Mouse (Mus musculus) kidney, adult 9 months (tissue): ENCODE data around the gene Prdm16.
A peak's percentile ranks its signal among the peaks of the same experiment; 100 is the strongest.

Source experiments
- DNase-seq: peaks from one replicate; pipeline ENCODE4 v3.0.0; 2022

Gene Prdm16

GRCm38 (mm10) chr4:154471447-154472101 lies 165.1 kb downstream of the Prdm16 start:
- no peak for DNase-seq

DNA sequence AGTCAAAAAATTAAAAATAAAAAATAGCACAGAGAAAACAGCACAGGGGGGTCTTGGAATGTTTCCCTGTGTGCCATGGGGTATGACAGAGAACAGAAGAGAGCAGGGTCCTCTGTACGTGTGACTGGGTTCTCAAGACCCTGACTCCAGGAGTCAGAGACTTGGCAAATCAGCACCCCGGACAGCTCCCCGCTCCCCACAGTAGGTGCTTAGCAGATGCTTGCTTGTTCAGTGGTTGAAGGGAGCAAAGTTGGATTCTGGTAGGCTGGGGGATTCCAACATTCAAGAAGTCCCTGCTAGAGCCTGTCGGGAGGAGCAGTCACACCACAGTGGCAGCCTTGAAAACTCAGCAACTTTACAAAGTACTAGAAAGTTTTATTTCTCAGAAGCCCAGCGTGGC lies 170.4 kb downstream of the Prdm16 start:
- DNase-seq, result no peak

- DNase-seq, result no peak
Measured at GRCm38 (mm10) chr4:154465123-154465522, 171.6 kb downstream of the Prdm16 start.

DNA sequence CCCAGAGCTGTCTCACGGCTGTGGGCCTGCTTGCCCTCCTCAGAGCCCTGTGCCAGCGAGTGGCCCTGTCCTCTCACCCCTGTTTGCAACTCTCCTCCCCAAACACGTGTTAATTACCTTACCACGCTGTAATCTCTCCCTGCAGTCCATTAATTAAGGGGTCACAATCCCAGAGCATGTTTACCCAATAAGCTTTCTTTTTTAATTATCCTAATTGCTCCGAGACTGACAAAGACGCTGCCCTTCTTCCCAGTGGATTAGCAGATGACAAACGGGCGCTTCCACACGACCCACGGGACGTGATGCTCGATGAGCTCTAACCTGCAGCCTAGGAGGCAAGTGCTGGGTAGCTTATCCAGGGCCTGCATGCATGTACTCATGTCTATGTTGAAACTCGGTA lies 176.7 kb downstream of the Prdm16 start:
- DNase-seq, result no peak

DNA sequence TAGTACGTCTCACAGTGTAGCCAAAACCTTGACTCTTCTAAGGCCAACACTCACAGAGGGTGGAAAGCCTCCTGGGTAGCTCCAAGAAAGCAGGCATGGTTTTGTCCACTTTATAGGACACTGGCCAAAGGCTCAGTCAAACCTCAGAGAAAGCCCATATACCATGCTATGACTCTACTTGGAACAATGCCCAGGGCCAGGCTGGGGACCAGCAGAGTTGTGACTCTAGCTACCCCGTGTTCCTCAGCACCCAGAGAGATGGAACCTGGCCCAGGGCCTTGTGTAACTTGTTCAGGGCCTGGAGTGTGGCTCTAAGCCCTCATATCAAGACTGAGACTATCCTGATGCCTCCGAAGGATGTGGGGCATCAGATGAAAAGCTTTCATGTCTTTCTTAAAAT lies 178.9 kb downstream of the Prdm16 start:
- no peak for DNase-seq

- DNase-seq, result no peak
Measured at GRCm38 (mm10) chr4:154456265-154456822, 180.3 kb downstream of the Prdm16 start.

DNA sequence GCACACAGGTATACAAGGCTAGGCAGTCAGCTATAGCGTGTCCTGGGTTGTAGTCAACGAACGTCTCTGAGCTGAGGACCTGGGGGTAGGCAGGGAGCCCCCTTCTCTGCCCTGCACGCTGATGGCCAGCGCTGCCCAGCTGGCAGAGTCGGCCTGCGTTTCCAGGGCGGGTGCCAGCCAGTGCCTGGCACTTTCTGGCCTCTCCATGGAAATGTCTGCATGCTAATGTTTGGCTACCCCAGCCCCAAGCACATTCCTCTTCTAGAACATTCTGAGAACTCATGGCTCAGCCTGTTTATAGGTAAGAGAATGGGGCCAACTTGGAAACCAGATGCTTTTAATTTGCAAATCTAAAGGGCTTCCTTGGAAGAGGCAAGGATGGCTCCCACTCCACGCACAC lies 186.2 kb downstream of the Prdm16 start:
- DNase-seq, result peak; percentile 64

- DNase-seq, result peak; percentile 49
Measured at GRCm38 (mm10) chr4:154450036-154450435, 186.6 kb downstream of the Prdm16 start.

DNA sequence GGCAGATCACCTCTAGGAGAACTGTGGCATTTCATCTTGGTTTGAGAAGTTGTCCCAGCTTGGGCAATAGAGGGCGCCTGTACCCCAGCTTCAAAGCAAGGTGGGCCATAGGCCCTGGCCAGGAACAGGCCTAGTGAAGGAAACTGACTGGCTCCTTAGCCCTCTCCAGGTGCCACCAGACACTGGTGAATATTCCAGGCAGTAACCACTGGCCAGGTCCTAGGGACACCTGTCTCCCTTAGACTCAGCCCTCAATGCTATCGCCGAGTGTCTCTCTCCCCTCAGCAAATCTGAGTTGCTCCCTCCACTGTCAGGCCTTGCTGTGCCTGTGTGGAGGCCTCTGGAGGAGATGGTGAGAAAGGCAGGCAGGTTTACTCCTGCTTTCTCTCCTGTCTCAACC lies 187.3 kb downstream of the Prdm16 start:
- peak; percentile 60 for DNase-seq

- DNase-seq, result no peak
Measured at GRCm38 (mm10) chr4:154445721-154446120, 191.0 kb downstream of the Prdm16 start.

GRCm38 (mm10) chr4:154442645-154443304 lies 193.9 kb downstream of the Prdm16 start:
- no peak for DNase-seq

DNA sequence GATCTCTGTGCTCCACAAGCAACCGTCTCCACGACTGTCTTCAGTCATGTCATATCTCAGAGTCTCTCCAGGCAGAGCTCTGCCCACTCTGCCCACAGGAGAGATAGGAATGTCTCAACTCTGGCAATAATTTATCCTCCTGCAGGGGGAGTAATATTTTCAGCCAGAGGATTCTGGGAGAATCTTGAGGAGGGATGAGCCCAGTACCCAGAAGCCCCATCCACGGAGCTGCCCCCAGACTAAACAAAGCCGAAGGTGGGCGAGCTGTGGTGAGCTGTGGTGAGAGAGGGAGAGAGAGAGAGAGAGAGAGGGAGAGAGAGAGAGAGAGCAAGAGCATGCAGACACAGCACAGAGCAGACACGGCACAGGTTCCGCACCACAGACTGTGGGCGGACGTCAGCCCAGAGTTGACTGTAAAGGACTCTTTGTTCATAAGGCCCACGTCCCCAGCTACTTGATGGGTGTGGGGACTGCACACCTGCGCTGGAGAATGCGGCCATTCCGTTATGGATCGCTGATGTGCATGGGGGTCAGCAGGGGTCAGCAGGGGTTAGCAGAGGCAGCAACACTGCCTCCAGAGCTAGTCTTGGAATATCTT lies 197.1 kb downstream of the Prdm16 start:
- DNase-seq, result no peak

DNA sequence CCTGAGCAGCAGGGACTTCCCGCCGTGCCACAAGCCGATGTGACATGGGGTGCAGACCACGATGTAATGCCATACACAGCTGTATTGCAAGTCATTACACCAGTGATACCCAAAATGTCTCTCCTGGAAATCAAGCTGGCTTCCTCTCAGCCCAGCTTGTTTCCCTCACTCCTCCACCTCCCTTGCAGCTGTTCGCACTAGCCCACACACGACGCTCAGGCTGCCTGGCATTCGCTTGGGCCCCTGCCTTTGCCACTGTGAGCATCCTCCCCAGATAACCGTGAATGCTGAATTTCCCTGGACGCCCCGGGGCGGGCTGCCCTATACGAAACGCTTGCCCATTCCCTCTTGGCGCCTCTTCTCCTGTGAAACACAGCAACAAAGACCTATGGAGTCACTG lies 198.1 kb downstream of the Prdm16 start:
- no peak for DNase-seq

- peak; percentile 54 for DNase-seq
Measured at GRCm38 (mm10) chr4:154429770-154430169, 206.9 kb downstream of the Prdm16 start.

- DNase-seq, result no peak
Measured at GRCm38 (mm10) chr4:154426901-154427300, 209.8 kb downstream of the Prdm16 start.

DNA sequence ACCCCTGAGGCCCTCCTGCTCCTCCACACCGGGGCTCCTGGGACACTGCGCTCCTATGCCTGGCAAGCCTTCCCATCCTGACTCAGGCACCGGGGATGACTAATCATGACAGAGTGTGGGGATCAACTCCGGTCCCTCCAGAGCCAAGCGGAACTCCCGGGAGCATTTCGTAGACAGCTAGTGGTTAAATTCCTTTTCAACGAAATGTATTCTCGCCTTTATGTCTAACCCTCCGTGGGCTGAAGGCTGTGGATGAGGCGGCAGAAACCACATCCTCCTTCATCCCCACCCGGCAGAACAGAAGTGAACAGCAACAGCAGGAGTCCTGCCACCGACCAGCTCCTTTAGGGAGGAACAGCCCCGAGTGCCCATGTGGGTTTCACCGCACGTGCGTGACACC lies 211.4 kb downstream of the Prdm16 start:
- no peak for DNase-seq

DNA sequence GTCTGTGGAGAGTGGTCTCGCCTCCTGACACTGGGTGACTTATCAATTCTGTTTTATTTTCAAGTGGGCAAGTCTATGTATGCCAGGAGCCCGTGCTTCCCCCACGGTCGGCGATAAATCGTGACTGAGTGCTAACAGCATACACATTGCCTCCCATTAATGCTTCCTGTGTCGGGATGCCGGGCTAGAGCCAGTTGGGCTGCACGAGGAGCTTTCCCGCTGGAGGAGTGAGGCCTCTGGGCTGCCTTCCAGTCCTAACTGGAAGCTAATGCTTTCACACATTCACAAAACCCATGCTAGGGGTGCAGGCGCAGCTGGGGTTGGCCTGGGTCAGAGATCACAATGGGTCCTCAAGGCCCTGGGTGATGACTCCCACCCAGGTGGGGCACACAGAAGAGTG lies 212.0 kb downstream of the Prdm16 start:
- no peak for DNase-seq

DNA sequence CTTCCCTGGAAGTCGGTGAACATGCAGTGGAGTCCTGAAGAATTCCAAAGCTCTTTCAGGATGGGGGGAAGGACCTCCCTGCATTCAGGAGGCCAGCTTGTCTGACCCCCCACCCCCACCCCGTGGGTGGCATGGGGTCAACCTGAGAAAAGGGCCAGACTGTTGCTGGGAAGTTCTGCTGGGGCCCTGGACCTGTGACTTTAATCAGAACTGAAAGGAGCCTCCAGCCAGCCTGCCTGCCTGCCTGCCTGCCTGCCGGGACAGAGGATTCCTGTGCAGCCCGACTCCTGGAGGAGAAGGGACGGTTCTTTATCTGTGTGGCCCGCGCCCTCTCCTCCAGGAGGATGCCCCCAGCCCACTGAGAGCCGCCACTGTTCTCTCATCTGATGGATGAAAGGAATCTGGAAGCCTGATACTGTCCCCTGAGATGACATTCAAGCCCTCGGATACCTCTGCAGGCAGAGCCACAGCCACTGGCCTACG lies 214.2 kb downstream of the Prdm16 start:
- no peak for DNase-seq

DNA sequence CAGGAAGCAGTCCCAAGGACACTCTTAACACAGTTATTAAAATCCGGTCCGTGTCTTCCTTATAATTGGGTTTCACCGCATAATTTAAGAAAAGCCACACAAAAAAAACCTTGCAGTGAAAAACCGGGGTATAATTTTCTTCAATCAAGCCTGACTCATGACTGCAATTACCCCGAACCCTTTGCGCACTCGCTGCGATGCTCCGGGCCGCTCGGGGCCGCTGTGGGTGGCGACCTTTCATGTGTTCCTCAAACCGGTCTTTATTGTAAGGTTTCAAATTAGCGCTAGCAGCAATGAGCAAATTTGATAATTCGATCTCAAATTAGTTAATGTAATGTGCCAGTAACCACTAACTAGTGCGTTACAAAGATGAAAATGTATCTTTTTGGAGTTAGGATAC lies 215.9 kb downstream of the Prdm16 start:
- no peak for DNase-seq

DNA sequence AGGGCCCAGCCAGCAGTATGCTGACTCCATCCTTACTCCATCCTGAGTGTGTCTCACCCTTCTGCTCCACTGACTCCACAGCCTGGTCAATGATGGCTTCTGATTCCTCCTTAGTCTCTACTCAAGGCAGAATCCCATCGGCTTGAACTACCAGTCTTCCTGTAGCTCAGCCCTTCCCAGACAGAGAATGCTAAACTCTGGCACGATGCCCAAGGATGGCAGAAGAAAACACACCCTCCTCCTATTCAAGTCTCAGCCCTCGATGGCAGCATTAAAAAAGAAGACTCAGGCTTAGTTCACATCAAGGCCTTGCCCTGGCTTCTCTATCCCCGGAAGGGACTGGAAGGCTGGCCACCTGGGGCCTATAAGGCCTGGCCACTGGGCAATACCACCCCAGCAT lies 216.9 kb downstream of the Prdm16 start:
- DNase-seq, result no peak

DNA sequence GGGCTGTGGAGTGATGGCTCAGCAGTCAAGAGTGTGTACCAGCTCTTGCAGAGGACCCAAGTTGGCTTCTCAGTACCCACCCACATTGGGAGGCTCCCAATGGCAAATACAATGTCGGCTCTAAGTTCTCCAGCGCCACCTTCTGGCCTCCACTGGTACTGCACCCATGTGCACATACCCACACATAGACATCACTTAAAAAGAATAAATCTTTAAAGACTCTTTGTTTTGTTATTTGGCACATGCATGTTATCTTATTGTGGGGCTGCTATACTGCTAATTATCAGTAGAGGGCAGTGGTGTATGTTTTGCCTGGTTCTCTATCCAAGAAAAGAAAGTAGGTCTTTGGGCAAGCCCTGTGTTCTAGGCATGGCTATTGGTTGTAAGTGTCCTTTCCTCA lies 217.7 kb downstream of the Prdm16 start:
- no peak for DNase-seq

DNA sequence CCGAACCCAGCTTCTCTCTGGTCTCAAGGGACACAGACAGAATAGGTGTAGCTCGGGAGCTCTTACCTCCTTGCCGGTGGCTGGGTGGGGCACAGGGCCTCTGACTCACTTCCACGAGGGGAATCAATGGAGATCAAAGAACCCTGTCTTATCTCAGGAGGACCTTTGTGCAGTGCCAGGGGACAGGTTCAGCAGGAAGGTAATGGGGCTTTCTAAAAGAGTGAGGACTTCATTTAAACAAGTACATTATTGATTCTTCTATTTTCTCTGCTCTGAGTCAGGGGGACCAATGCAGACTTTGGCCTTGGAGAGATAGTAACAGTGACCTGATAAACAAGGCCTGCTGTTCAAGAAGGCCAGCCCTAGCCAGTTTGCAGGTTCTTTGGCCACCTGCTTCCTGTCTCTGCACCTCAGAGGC lies 218.3 kb downstream of the Prdm16 start:
- DNase-seq, result no peak

- DNase-seq, result no peak
Measured at GRCm38 (mm10) chr4:154416728-154417127, 219.9 kb downstream of the Prdm16 start.

DNA sequence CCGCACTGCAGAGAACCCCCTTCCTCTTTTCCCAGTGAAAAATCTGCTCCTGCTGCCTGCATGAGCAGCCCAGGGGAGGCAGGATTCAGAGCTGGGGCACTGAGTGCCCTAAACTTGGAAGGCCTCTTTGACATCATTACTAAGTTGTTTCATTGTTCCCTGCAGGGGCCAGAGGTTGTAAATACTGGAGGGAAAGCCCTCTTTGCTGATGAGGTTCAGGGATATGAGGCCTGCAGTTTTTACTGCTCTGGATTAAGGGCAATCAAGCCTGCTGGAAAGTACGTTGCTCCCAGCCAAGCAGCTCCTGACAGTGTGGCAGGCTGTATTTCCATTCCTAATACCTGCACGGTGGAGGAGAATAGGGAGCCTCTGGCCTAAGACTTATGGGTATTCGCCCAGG lies 221.8 kb downstream of the Prdm16 start:
- DNase-seq, result no peak
